Mouse (Mus musculus): ENCODE data around the gene Btn1a1. TPM values are rescaled to one million over a fixed set of nuclear protein-coding genes. Genes with fewer than 3 reads are reported as not detected.

Btn1a1 gene
- polyA plus RNA-seq (2017; shearing (Covaris generic)) = not detected

DNA sequence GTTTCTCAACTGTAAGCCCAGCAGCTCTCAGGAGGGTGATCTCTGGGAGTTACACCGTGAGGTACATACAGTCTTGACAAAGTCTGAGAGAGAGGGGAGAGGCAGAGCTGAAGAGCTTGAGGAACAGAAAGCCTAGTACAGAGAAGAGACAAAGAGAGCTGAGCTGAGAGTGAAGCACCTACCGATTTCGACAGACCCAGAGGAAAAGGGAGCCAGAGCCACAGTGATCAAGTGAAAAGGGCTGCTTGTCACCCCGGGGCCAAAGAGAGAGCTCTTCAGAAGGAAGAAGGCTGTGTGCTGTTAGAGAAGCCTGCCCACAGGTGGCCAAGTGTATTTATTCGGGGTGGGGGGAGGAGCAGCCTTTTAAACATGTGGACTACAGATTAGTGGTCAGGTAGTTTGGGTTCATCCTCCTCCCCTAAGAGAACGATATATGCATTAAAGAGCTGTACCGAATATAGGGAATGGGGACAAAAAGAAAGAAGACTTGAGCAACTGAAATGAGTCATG, at the start of gene Btn1a1:
Gene Btn1a1 (minus strand): TSS at position 302 of the 510 bp plus-strand sequence.

DNA sequence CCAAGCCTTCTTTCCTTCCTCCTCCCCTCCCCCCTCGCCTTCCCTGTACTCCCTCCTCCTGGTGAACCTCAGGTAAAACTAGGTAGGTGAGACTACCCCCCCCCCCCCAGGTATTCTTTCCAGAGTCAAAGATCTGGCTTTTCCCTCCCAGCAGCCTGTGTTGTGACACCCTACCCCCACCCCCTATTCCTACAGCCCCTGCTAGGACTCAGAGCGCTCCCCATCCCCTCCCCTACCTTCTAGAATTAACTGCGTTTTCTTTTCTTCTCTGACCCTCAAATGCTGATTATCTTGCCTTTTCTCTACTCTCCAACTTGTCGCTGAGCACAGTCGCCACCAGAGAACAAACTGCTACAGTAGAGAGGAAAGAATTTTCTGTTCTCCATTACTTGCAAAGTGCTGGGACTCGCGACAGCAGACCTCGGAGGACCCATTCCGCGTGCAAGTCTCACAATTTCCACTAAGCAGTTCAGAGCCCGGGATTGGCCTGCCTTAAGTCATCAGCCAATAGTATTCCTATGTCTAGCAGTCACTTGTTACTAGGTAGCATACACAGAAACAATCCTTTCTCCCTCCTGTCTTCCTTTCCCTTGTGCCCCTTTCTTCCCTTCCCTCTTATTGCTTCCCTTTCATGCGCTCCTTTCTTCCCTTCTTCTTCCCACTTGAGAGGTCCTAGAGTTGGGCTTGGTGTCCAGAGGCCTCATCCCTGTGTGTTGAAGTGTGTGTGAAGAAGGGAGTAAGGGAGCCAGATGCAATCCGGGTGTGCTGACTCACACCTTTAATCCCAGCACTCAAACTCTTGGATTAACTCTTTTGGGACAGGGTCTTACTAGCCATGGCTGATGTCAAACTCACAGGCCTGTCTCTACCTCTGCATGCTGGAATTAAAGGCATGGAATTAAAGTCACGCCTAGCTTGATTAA, 23.0 kb upstream of the Btn1a1 start, which contains the start of gene Btn2a2:
Gene Btn2a2 (minus strand): TSS at position 458 of the 923 bp plus-strand sequence.

DNA sequence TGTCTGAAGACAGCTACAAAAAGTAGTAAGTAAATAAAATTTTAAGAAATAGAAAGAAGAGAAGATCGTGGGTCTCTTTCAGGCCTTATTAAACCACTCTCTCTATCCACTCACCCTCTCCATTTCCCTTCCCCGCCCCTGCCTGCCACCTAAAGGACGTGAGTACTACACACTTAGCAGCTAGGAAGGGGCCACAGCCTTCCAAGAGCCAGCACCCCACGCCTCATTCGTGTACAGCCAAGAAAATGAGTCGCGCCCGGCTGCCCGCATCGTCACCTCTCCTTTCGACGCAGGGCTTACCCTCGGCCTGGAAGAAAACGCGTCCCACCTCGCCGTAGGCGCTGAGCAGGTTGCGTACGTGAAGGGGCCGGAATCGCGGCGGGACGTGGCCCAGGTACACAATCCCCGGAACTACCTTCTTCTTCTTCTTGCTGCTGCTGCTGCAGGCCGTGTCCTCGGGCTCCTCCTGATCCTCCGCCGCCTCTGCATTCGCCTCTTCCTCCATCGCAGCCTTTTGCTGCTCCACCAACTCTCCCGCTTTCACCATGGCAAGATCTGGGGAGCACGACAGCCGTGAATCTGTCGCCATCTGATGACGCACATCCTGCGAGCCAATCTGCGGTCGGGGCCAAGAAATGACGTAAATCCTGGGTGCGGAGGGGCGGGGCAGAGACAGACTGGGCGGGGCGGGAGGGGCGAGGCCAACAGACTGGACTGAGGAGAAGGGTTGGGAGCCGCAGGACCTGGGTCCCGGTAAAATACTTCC, 42.2 kb downstream of the Btn1a1 start, which contains the start of gene Abt1:
Gene Abt1 (minus strand): TSS at position 581 of the 766 bp plus-strand sequence.

Other genes starting within 250 kb of the Btn1a1 start
- gene Vmn1r222, start 230.0 kb downstream of the Btn1a1 start, polyA plus RNA-seq (2017; shearing (Covaris generic)) = not detected
- gene Vmn1r223, start 218.8 kb downstream of the Btn1a1 start, polyA plus RNA-seq (2017; shearing (Covaris generic)) = not detected
- gene Zfp322a, start 96.7 kb downstream of the Btn1a1 start, polyA plus RNA-seq (2017; shearing (Covaris generic)) = 32.3 TPM
- 12.4 TPM for gene Abt1, start 42.0 kb downstream of the Btn1a1 start, polyA plus RNA-seq (2017; shearing (Covaris generic))
- gene Btn2a2, start 23.0 kb upstream of the Btn1a1 start, polyA plus RNA-seq (2017; shearing (Covaris generic)) = not detected
- gene Hist1h4h, start 65.1 kb upstream of the Btn1a1 start, polyA plus RNA-seq (2017; shearing (Covaris generic)) = 4.6 TPM
- gene Hist1h2af, start 68.0 kb upstream of the Btn1a1 start, polyA plus RNA-seq (2017; shearing (Covaris generic)) = not detected
- not detected for gene Hist1h3g, start 69.5 kb upstream of the Btn1a1 start, polyA plus RNA-seq (2017; shearing (Covaris generic))
- gene Hist1h2bh, start 77.5 kb upstream of the Btn1a1 start, polyA plus RNA-seq (2017; shearing (Covaris generic)) = 0.29 TPM
- 0.24 TPM for gene Hist1h3f, start 78.2 kb upstream of the Btn1a1 start, polyA plus RNA-seq (2017; shearing (Covaris generic))
- gene Hist1h4f, start 85.7 kb upstream of the Btn1a1 start, polyA plus RNA-seq (2017; shearing (Covaris generic)) = not detected
- gene Hist1h1d, start 87.4 kb upstream of the Btn1a1 start, polyA plus RNA-seq (2017; shearing (Covaris generic)) = 0.40 TPM
- gene Hist1h3e, start 96.5 kb upstream of the Btn1a1 start, polyA plus RNA-seq (2017; shearing (Covaris generic)) = 0.90 TPM
- 1.6 TPM for gene Hist1h2ae, start 105.3 kb upstream of the Btn1a1 start, polyA plus RNA-seq (2017; shearing (Covaris generic))
- gene Hist1h2bg, start 105.5 kb upstream of the Btn1a1 start, polyA plus RNA-seq (2017; shearing (Covaris generic)) = 2.2 TPM
- gene Hist1h2bf, start 108.3 kb upstream of the Btn1a1 start, polyA plus RNA-seq (2017; shearing (Covaris generic)) = 1.3 TPM
- not detected for gene Hist1h2ad, start 108.5 kb upstream of the Btn1a1 start, polyA plus RNA-seq (2017; shearing (Covaris generic))
- gene Hist1h3d, start 109.9 kb upstream of the Btn1a1 start, polyA plus RNA-seq (2017; shearing (Covaris generic)) = not detected
- 32.4 TPM for gene Hist1h4d, start 115.7 kb upstream of the Btn1a1 start, polyA plus RNA-seq (2017; shearing (Covaris generic))
- 5.6 TPM for gene Hist1h2be, start 155.2 kb upstream of the Btn1a1 start, polyA plus RNA-seq (2017; shearing (Covaris generic))
- gene Hist1h1e, start 156.7 kb upstream of the Btn1a1 start, polyA plus RNA-seq (2017; shearing (Covaris generic)) = 16.6 TPM
- gene Hist1h2ac, start 218.0 kb upstream of the Btn1a1 start, polyA plus RNA-seq (2017; shearing (Covaris generic)) = 0.23 TPM
- gene Hist1h2bc, start 218.3 kb upstream of the Btn1a1 start, polyA plus RNA-seq (2017; shearing (Covaris generic)) = 8.8 TPM
- gene Hist1h1t, start 229.9 kb upstream of the Btn1a1 start, polyA plus RNA-seq (2017; shearing (Covaris generic)) = not detected
- 2.7 TPM for gene Hist1h4c, start 232.6 kb upstream of the Btn1a1 start, polyA plus RNA-seq (2017; shearing (Covaris generic))
- gene Hfe, start 245.0 kb upstream of the Btn1a1 start, polyA plus RNA-seq (2017; shearing (Covaris generic)) = 2.8 TPM